Mouse (Mus musculus): Measurements from ENCODE around the gene Nfx1.

DNA sequence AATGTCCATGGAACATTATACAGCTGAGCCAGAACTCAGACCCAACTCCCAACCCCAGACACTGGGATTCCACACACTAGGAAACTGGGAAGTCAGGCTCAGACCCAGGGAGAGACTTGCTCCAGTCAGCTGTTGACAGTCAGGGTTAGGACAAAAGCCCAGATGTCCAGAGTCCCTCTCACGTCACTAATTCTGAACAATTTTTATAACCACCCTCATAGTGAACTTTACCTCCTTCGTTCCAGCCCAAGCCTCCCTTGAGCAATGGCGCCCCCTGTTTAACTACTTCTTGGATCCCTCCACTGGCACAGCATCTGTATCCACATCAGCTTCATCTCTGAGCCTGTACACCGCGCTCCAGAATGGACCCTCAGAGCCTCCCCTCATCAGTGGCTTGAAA, 73.3 kb downstream of the Nfx1 start:
- TF ChIP-seq POLR2A (IDR thresholded peaks at IDR 0.05; ENCODE audit: extremely low read depth, insufficient read depth, low read length) (no peak), CTCF (IDR thresholded peaks at IDR 0.05; ENCODE audit: low read depth, low read length) (no peak)
